Mouse (Mus musculus): ENCODE results near the gene Hist1h2ba. TPM values are rescaled to one million over a fixed set of nuclear protein-coding genes. Genes with fewer than 3 reads are reported as not detected.

Hist1h2ba gene
- polyA plus RNA-seq, 1 experiment from 2014 or later = not detected

GRCm38 (mm10) chr13:23893269-23893593 lies 40.7 kb downstream of the Hist1h2ba start:
- Histone ChIP-seq H3K4me3 (no peak overlapping the region), H3K4me2 (no peak overlapping the region), H3K9me3 (no peaks in the 10 kb centered on the region), H3K27me3 (no peaks in the 10 kb centered on the region), H3K36me3 (no peaks in the 10 kb centered on the region), H3K9ac (no peak overlapping the region), H3K27ac (no peak overlapping the region), H3K4me1 (no peaks in the 10 kb centered on the region)
- 62% methylated on average over 4 of the region's 4 CpGs for WGBS
- no peak for ATAC-seq (ENCODE audit: insufficient number of reproducible peaks, insufficient read depth, low FRiP score, low TSS enrichment, low read depth)

- Histone ChIP-seq H3K27ac (no peak overlapping the region), H3K36me3 (no peaks in the 10 kb centered on the region), H3K9me3 (no peaks in the 10 kb centered on the region), H3K4me1 (no peaks in the 10 kb centered on the region), H3K9ac (no peak overlapping the region), H3K27me3 (no peaks in the 10 kb centered on the region), H3K4me3 (no peak overlapping the region), H3K4me2 (no peak overlapping the region)
- no peak for ATAC-seq (ENCODE audit: insufficient number of reproducible peaks, insufficient read depth, low FRiP score, low TSS enrichment, low read depth)
- 35% methylated on average over 9 of the region's 9 CpGs for WGBS
Observed at GRCm38 (mm10) chr13:23892592-23893268, 41.2 kb downstream of the Hist1h2ba start.

GRCm38 (mm10) chr13:23889011-23889605 lies 44.8 kb downstream of the Hist1h2ba start:
- H3K27me3 ChIP-seq = no peaks in the 10 kb centered on the region
- 38% methylated on average over 6 of the region's 6 CpGs for WGBS

GRCm38 (mm10) chr13:23887026-23887725 lies 46.8 kb downstream of the Hist1h2ba start:
- H3K4me2 ChIP-seq = no peak overlapping the region
- 80% methylated on average over 3 of the region's 3 CpGs for WGBS
- H3K27me3 ChIP-seq = no peaks in the 10 kb centered on the region
- H3K36me3 ChIP-seq = no peaks in the 10 kb centered on the region
- H3K9me3 ChIP-seq = no peaks in the 10 kb centered on the region
- H3K4me3 ChIP-seq = no peak overlapping the region
- no peak overlapping the region for H3K27ac ChIP-seq
- no peaks in the 10 kb centered on the region for H3K4me1 ChIP-seq
- no peak for ATAC-seq (ENCODE audit: insufficient number of reproducible peaks, insufficient read depth, low FRiP score, low TSS enrichment, low read depth)
- H3K9ac ChIP-seq = no peak overlapping the region

More at GRCm38 (mm10) chr13:23889011-23889605, 44.8 kb downstream of the Hist1h2ba start:
- Histone ChIP-seq H3K9me3 (no peaks in the 10 kb centered on the region), H3K4me3 (no peak overlapping the region), H3K36me3 (no peaks in the 10 kb centered on the region), H3K4me1 (no peaks in the 10 kb centered on the region), H3K4me2 (no peak overlapping the region), H3K27ac (no peak overlapping the region), H3K9ac (no peak overlapping the region)
- no peak for ATAC-seq (ENCODE audit: insufficient number of reproducible peaks, insufficient read depth, low FRiP score, low TSS enrichment, low read depth)

- Histone ChIP-seq H3K36me3 (no peaks in the 10 kb centered on the region), H3K9me3 (no peaks in the 10 kb centered on the region), H3K9ac (no peak overlapping the region), H3K4me1 (no peaks in the 10 kb centered on the region), H3K27me3 (no peaks in the 10 kb centered on the region), H3K4me3 (no peak overlapping the region), H3K4me2 (no peak overlapping the region), H3K27ac (no peak overlapping the region)
- no peak for ATAC-seq (ENCODE audit: insufficient number of reproducible peaks, insufficient read depth, low FRiP score, low TSS enrichment, low read depth)
- WGBS = 31% methylated on average over 2 of the region's 2 CpGs
Observed at GRCm38 (mm10) chr13:23885540-23885939, 48.4 kb downstream of the Hist1h2ba start.

Small RNA genes lying within 50 kb of the gene (microRNA-seq; reads per million reads assigned to microRNA genes)
- gene Gm44344 = not detected

Other genes starting within 250 kb of the Hist1h2ba start
- gene Hist1h2bc, start 250.0 kb downstream of the Hist1h2ba start, polyA plus RNA-seq (2015; fragmentation: Nextera tagmentation; extraction: Ambion mirVana) = 37.5 and 39.3 TPM in 2 replicates
- gene Hist1h1t, start 238.3 kb downstream of the Hist1h2ba start, polyA plus RNA-seq (2015; fragmentation: Nextera tagmentation; extraction: Ambion mirVana) = not detected in 2 replicates
- 6.3 and 9.0 TPM in 2 replicates for gene Hist1h4c, start 235.7 kb downstream of the Hist1h2ba start, polyA plus RNA-seq (2015; fragmentation: Nextera tagmentation; extraction: Ambion mirVana)
- gene Hfe, start 223.3 kb downstream of the Hist1h2ba start, polyA plus RNA-seq (2015; fragmentation: Nextera tagmentation; extraction: Ambion mirVana) = 5.1 and 6.5 TPM in 2 replicates
- gene Hist1h1c, start 195.3 kb downstream of the Hist1h2ba start, polyA plus RNA-seq (2015; fragmentation: Nextera tagmentation; extraction: Ambion mirVana) = 25.0 and 28.9 TPM in 2 replicates
- gene Hist1h3c, start 188.6 kb downstream of the Hist1h2ba start, polyA plus RNA-seq (2015; fragmentation: Nextera tagmentation; extraction: Ambion mirVana) = 11.3 and 14.4 TPM in 2 replicates
- gene Hist1h2bb, start 187.4 kb downstream of the Hist1h2ba start, polyA plus RNA-seq (2015; fragmentation: Nextera tagmentation; extraction: Ambion mirVana) = 3.5 and 4.2 TPM in 2 replicates
- 53.1 and 58.6 TPM in 2 replicates for gene Hist1h2ab, start 183.0 kb downstream of the Hist1h2ba start, polyA plus RNA-seq (2015; fragmentation: Nextera tagmentation; extraction: Ambion mirVana)
- gene Hist1h3b, start 181.9 kb downstream of the Hist1h2ba start, polyA plus RNA-seq (2015; fragmentation: Nextera tagmentation; extraction: Ambion mirVana) = 15.6 and 18.1 TPM in 2 replicates
- gene Hist1h4b, start 177.1 kb downstream of the Hist1h2ba start, polyA plus RNA-seq (2015; fragmentation: Nextera tagmentation; extraction: Ambion mirVana) = 7.6 and 9.2 TPM in 2 replicates
- gene Hist1h4a, start 172.9 kb downstream of the Hist1h2ba start, polyA plus RNA-seq (2015; fragmentation: Nextera tagmentation; extraction: Ambion mirVana) = not detected in 2 replicates
- gene Hist1h3a, start 171.8 kb downstream of the Hist1h2ba start, polyA plus RNA-seq (2015; fragmentation: Nextera tagmentation; extraction: Ambion mirVana) = 5.8 and 8.6 TPM in 2 replicates
- gene Hist1h1a, start 170.5 kb downstream of the Hist1h2ba start, polyA plus RNA-seq (2015; fragmentation: Nextera tagmentation; extraction: Ambion mirVana) = 4.5 and 5.9 TPM in 2 replicates
- not detected in 2 replicates for gene Trim38, start 164.2 kb downstream of the Hist1h2ba start, polyA plus RNA-seq (2015; fragmentation: Nextera tagmentation; extraction: Ambion mirVana)
- not detected in 2 replicates for gene Slc17a2, start 127.2 kb downstream of the Hist1h2ba start, polyA plus RNA-seq (2015; fragmentation: Nextera tagmentation; extraction: Ambion mirVana)
- gene Slc17a3, start 94.7 kb downstream of the Hist1h2ba start, polyA plus RNA-seq (2015; fragmentation: Nextera tagmentation; extraction: Ambion mirVana) = not detected in 2 replicates
- gene Slc17a1, start 66.4 kb downstream of the Hist1h2ba start, polyA plus RNA-seq (2015; fragmentation: Nextera tagmentation; extraction: Ambion mirVana) = not detected in 2 replicates
- gene Slc17a4, start 19.1 kb downstream of the Hist1h2ba start, polyA plus RNA-seq (2015; fragmentation: Nextera tagmentation; extraction: Ambion mirVana) = not detected in 2 replicates
- not detected in 2 replicates for gene Hist1h2aa, start 306 bp upstream of the Hist1h2ba start, polyA plus RNA-seq (2015; fragmentation: Nextera tagmentation; extraction: Ambion mirVana)
- not detected in 2 replicates for gene Scgn, start 57.1 kb upstream of the Hist1h2ba start, polyA plus RNA-seq (2015; fragmentation: Nextera tagmentation; extraction: Ambion mirVana)

Measured in embryonic facial prominence, embryonic 13.5 days (tissue).